Mouse (Mus musculus) CH12.LX (cell line): ENCODE measurements around the gene Zfp202.

Source experiments
- CTCF ChIP-seq, 2 experiments: IDR thresholded peaks in 1 of 2; conservative IDR thresholded peaks in 1 of 2; 2 replicates each; pipeline ENCODE4 v1.5.1; 2011 to 2012; ENCODE audit warnings: low read depth in 2 of 2, low read length in 2 of 2, improper control_type of control experiment in 1 of 2, inconsistent platforms in 1 of 2, mild to moderate bottlenecking in 1 of 2, moderate library complexity in 1 of 2
- EP300 ChIP-seq: IDR thresholded peaks from 2 replicates; pipeline ENCODE4 v1.6.1; 2011; ENCODE audit warnings: low read length, improper control_type of control experiment
- HCFC1 ChIP-seq: IDR thresholded peaks from 2 replicates; pipeline ENCODE4 v1.6.1; 2012; ENCODE audit warnings: low read depth, mild to moderate bottlenecking, inconsistent platforms, low read length, improper control_type of control experiment
- MEF2A ChIP-seq: IDR thresholded peaks from 2 replicates; pipeline ENCODE4 v1.6.1; 2014; ENCODE audit warnings: low read depth, mild to moderate bottlenecking, inconsistent platforms, low read length, improper control_type of control experiment, borderline replicate concordance
- MYC ChIP-seq: IDR thresholded peaks from 2 replicates; pipeline ENCODE4 v1.6.1; 2011; ENCODE audit warnings: low read depth, mild to moderate bottlenecking, improper control_type of control experiment, low read length
- POLR2A ChIP-seq: IDR thresholded peaks from 2 replicates; pipeline ENCODE4 v1.6.1; 2011; ENCODE audit warnings: low read depth, mild to moderate bottlenecking, improper control_type of control experiment, low read length
- RAD21 ChIP-seq: IDR thresholded peaks from 2 replicates; pipeline ENCODE4 v1.6.1; 2011; ENCODE audit warnings: low read depth, mild to moderate bottlenecking, low read length, improper control_type of control experiment, moderate library complexity
- SMC3 ChIP-seq: IDR thresholded peaks from 2 replicates; pipeline ENCODE4 v1.6.1; 2011; ENCODE audit warnings: low read depth, low read length, improper control_type of control experiment
- TCF12 ChIP-seq: IDR thresholded peaks from 2 replicates; pipeline ENCODE4 v1.6.1; 2014; ENCODE audit warnings: low read depth, mild to moderate bottlenecking, inconsistent platforms, low read length, improper control_type of control experiment
- USF2 ChIP-seq: conservative IDR thresholded peaks from 2 replicates; pipeline ENCODE4 v1.6.1; 2011; ENCODE audit warnings: low read depth, low read length, improper control_type of control experiment
- ZMIZ1 ChIP-seq: IDR thresholded peaks from 2 replicates; pipeline ENCODE4 v1.6.1; 2012; ENCODE audit warnings: low read depth, mild to moderate bottlenecking, inconsistent platforms, low read length, improper control_type of control experiment

DNA sequence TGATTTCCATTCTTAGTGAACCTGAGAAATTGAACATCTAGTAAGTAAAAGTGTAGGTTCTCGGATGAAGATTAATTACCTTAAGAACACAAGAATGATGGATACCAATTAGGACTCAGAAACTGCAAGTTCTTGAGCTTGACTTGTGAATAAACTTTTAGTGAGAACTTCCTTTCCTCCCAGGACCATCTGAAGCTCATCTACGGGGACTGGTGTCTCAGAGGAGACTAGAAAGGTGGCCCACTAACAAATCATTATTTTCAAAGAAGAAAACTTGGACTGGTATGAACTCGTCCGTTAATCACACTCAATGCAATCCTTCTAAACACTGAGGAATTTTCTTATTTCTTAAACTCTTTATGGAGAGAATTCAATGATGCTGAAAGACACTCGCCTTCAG, 11.5 kb upstream of the Zfp202 start, which contains the start of gene Olfr986:
- TF ChIP-seq RAD21 = no peak
- TF ChIP-seq POLR2A = no peak
- TF ChIP-seq CTCF (conservative IDR thresholded peaks at IDR 0.05 in 1 of 2, IDR thresholded peaks at IDR 0.05 in 1 of 2; ENCODE audit: low read depth in 2 of 2, low read length in 2 of 2) = no peak
- TF ChIP-seq MEF2A = no peak
- no peak for TF ChIP-seq SMC3
- no peak for TF ChIP-seq EP300
- TF ChIP-seq ZMIZ1 = no peak
- no peak for TF ChIP-seq TCF12
- TF ChIP-seq HCFC1 = no peak
- no peak for TF ChIP-seq MYC
- no peak for TF ChIP-seq USF2
